Mouse (Mus musculus) forelimb bud, embryonic 11.5 days (tissue): ENCODE results near the gene Gm17469.
"Not testable (repeated sequence)": the region's sequence is repeated elsewhere in the genome, so short reads cannot be mapped to it uniquely, and the experiment has no call there.

ENCODE experiments used
- DNase-seq: peaks from one replicate; pipeline ENCODE4 v3.0.0-alpha.2; 2012; ENCODE audit warnings: low read depth, low spot score

Gene Gm17469

DNA sequence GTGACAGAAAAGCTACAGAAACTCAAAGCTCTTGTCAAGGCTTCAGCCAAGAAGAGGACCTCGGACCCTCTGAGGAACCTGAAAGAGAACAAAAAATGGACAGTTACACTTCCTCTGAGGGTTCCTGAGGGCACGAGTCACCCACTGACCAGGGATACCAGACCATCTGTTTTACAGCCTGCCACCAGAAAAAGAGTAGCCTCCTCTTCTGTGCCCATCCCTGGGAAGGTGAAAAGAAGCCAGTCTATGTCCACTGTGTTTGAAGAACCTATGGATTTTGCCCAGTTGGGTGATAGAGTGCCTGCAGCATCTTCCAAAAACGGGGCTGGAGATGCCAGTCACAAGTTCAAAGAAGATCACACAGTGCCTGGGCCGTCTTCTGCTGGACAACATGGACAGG, at the start of gene Gm17469:
Gene Gm17469 (plus strand): TSS at position 301 of the 400 bp plus-strand sequence.
- DNase-seq = not testable (repeated sequence)
